Mouse (Mus musculus): ENCODE measurements around the gene Tsfm. TPM values are rescaled to one million over a fixed set of nuclear protein-coding genes. Genes with fewer than 3 reads are reported as not detected.

Gene Tsfm
- polyA plus RNA-seq, 1 experiment from 2014 or later: 84.5 TPM

DNA sequence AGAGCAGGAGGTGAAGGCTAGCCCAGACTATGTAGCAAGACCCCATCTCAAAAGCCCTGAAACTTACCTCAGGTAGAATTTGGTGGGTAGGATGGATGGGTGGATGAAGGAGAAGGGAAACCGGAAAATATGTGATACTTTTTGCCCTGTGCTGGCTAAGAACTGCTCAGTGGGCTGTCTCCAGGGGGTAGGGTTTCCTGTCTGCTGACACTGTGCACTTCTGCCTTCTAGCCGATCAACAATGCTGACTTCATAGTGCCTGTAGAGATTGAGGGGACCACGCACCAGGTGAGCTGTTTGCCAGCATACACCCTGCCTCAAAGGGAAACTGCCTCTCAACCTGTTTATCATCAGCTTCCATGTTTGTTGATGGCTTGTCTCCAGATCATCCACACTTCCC is 37.0 kb downstream of the Tsfm start:
- Histone ChIP-seq H3K4me3 (no peak overlapping the region), H3K4me2 (no peak overlapping the region), H3K4me1 (peaks cover 34% of the 10 kb centered on the region), H3K27ac (no peak overlapping the region), H3K9me3 (no peaks in the 10 kb centered on the region), H3K36me3 (peaks cover 72% of the 10 kb centered on the region), H3K27me3 (no peaks in the 10 kb centered on the region), H3K9ac (no peak overlapping the region)
- WGBS: 75% methylated on average over 3 of the region's 3 CpGs
- no peak for ATAC-seq (ENCODE audit: insufficient number of reproducible peaks, insufficient read depth, low FRiP score, low TSS enrichment, low read depth)

DNA sequence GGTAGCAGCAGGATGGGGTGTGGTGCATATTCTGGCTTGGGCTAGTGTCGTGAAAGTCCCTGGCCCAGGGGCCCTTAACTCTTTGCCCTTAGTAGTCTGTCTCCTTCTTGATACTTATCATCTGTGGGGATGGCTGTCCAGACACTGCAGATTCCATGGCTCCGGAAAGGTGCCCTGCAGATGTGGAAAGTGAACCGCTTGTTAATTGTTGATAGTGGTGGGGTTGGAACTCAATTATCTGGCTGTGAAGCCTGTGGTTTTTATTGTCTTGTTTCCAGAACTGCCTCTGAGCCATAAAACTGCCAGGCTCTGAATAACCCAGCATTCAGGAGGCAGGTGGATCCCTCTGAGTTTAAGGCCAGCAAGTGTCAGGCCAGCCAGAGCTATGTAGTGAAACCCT is 39.0 kb downstream of the Tsfm start:
- H3K9me3 ChIP-seq: no peaks in the 10 kb centered on the region
- ATAC-seq (ENCODE audit: insufficient number of reproducible peaks, insufficient read depth, low FRiP score, low TSS enrichment, low read depth): no peak
- H3K4me1 ChIP-seq: peaks cover 47% of the 10 kb centered on the region
- no peak overlapping the region for H3K27ac ChIP-seq
- no peak overlapping the region for H3K9ac ChIP-seq
- no peak overlapping the region for H3K4me3 ChIP-seq
- peaks cover 57% of the 10 kb centered on the region for H3K36me3 ChIP-seq
- no peak overlapping the region for H3K4me2 ChIP-seq
- WGBS: 76% methylated on average over 3 of the region's 3 CpGs
- no peaks in the 10 kb centered on the region for H3K27me3 ChIP-seq

DNA sequence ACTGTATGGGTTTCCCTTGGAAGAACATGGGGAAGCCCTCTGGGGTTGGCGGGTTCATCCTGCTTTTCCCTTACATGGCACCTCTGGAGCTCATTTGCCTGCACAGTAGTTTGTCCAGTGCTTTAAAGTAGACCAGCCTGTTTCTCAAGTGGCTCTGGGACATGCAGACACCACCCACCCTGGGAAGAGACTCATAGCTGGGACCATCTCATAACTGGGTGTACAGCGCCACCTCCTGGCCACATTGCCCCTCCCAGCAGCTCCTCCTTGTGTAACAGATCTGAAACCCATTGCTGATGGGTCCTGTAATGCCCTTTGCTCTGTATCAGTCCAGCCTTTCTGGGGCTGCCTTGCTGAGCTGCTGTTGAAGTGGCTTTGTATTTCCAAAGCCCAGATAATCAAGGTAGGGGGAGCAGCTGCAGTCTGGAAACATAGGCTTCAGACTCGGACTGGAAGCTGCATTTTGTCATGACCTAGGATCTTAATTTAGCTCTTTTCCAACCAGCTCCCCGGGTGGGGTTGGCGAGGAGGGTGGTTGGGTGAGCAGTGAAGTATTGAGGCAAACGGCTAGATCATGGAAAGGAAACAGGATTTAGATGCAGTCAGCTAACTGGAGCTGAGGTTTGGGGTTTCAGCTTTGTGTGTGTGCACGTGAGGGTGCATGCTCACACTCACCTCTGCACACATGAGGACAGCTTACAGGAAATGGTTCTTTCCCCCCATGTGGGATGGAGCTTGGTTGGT is 40.2 kb downstream of the Tsfm start:
- H3K4me2 ChIP-seq: no peak overlapping the region
- WGBS: 60% methylated on average over 7 of the region's 7 CpGs
- peaks cover 49% of the 10 kb centered on the region for H3K36me3 ChIP-seq
- peaks cover 59% of the 10 kb centered on the region for H3K4me1 ChIP-seq
- peak overlapping the region; percentile 40; the same call in 1 of the 2 replicates for H3K9ac ChIP-seq
- peak; percentile 54 for ATAC-seq (ENCODE audit: insufficient number of reproducible peaks, insufficient read depth, low FRiP score, low TSS enrichment, low read depth)
- no peak overlapping the region for H3K4me3 ChIP-seq
- H3K27ac ChIP-seq: peak overlapping the region; percentile 33; the same call in 1 of the 2 replicates
- H3K9me3 ChIP-seq: no peaks in the 10 kb centered on the region
- no peaks in the 10 kb centered on the region for H3K27me3 ChIP-seq

DNA sequence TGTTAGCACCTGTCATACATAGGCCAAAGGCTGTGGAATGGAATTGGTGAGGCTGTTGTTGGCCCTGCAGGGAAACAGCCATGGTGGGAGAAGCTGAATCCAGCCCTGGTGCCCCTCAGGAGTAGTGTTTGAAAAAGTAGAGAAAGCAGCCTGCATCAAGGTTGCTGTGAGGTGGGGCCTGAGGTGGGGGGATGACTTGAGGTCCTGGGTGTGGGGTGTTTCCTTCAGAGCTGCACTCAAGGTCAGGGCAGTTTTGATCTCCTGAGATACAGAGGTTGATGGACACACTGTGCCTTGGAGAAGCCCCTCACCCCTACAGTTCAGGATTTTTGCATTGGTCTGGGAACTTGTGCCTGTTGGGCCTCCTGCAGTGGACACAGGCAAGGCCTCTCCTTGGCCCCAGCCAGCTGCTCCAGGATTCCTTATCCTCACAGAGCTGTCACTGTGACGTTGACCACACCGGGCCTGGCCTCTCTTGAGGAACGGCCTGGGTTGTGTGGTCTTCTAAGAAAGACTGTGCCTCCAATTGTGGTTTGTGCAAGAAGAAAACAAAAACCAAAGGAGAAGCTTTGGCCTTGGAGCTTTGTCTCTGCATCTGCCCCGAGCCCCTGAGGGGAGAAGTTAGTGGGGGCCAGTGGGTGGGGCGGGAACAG is 42.0 kb downstream of the Tsfm start:
- H3K4me1 ChIP-seq: peaks cover 74% of the 10 kb centered on the region
- H3K9ac ChIP-seq: 0 out of 2 replicates have a peak overlapping the region, but pooled peaks have one; percentile 27
- ATAC-seq (ENCODE audit: insufficient number of reproducible peaks, insufficient read depth, low FRiP score, low TSS enrichment, low read depth): no peak
- H3K4me2 ChIP-seq: no peak overlapping the region
- peaks cover 35% of the 10 kb centered on the region for H3K36me3 ChIP-seq
- H3K27ac ChIP-seq: peak overlapping the region; percentile 74
- no peaks in the 10 kb centered on the region for H3K9me3 ChIP-seq
- H3K27me3 ChIP-seq: no peaks in the 10 kb centered on the region
- no peak overlapping the region for H3K4me3 ChIP-seq
- WGBS: 75% methylated on average over 5 of the region's 5 CpGs

DNA sequence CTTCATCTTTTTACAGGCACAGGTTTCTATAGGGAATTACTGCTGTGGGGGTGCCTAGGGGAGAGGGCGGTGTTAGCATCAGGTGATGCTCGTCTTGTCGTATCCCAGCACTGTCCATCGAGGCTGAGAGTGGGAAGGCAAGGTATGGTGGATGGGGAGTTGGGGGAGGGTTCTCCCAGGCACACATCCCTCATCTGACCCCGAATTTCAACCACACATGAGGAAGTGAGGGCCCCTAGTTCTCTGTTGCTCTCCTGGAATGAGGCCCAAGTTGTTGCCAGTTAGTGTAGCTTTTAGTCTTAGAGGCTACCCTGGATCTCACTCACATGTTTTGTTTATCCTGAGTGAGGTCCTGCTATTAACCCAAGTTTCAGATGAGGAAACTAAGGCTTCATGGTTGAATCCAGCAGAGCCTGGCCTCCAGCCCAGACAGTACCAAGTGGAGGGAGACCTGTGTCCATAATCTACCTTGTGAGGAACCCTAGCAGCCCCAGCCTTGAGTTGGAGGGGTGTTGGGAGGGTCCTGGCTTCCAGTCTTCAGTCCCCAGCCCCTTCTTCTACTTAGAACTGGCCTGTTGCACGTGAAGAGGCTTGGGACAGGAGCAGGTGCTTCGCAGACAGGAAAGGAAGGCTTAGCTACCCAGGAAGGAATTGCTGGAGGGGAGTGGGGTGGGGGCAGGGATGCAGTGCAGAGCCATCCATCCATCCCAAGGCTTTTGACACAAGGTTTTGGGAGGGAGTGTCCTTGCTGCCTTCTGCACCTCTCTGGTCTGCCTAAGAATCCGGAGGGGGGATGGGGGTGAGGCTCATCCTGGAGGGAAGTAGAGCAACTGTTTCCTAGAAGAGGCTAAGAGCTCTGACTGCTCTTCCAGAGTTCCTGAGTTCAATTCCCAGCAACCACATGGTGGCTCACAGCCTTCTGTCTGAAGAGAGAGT is 43.2 kb downstream of the Tsfm start:
- Histone ChIP-seq H3K27me3 (no peaks in the 10 kb centered on the region), H3K4me2 (peak overlapping the region; percentile 7), H3K36me3 (peaks cover 30% of the 10 kb centered on the region), H3K27ac (peak overlapping the region; percentile 74), H3K4me1 (peaks cover 86% of the 10 kb centered on the region), H3K9me3 (no peaks in the 10 kb centered on the region), H3K9ac (no peak overlapping the region), H3K4me3 (no peak overlapping the region)
- WGBS: 54% methylated on average over 8 of the region's 8 CpGs
- ATAC-seq (ENCODE audit: insufficient number of reproducible peaks, insufficient read depth, low FRiP score, low TSS enrichment, low read depth): no peak

DNA sequence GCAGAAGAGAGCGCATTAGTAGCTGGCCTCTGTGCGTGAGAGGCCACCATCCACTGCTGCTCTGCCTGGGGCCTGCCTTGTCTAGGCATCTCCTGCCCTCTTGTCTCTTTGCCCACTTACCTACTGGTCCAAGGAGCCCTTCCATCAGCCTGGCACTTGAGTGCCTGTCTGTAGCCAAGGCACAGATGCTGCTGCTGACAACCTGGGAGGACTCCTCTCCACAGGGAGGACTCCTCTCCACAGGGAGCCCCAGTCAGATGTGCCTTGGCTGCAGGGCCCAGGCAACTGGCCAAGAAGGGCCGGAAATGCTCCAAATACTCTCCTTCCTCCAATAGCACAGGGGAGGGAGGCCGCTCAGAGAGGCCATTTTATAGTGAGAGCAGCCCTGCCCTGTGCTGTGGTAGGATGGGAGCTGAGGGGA is 44.1 kb downstream of the Tsfm start:
- peaks cover 95% of the 10 kb centered on the region for H3K4me1 ChIP-seq
- peak overlapping the region; percentile 74 for H3K27ac ChIP-seq
- H3K9ac ChIP-seq: no peak overlapping the region; the same call in 1 of the 2 replicates
- H3K9me3 ChIP-seq: no peaks in the 10 kb centered on the region
- H3K27me3 ChIP-seq: no peaks in the 10 kb centered on the region
- H3K36me3 ChIP-seq: peaks cover 21% of the 10 kb centered on the region
- WGBS: 50% methylated on average over 4 of the region's 4 CpGs
- ATAC-seq (ENCODE audit: insufficient number of reproducible peaks, insufficient read depth, low FRiP score, low TSS enrichment, low read depth): 0 out of 2 replicates have a peak, but pooled peaks have one; percentile 27
- H3K4me2 ChIP-seq: peak overlapping the region; percentile 7; the same call in 1 of the 2 replicates
- H3K4me3 ChIP-seq: 0 out of 2 replicates have a peak overlapping the region, but pooled peaks have one; percentile 11

DNA sequence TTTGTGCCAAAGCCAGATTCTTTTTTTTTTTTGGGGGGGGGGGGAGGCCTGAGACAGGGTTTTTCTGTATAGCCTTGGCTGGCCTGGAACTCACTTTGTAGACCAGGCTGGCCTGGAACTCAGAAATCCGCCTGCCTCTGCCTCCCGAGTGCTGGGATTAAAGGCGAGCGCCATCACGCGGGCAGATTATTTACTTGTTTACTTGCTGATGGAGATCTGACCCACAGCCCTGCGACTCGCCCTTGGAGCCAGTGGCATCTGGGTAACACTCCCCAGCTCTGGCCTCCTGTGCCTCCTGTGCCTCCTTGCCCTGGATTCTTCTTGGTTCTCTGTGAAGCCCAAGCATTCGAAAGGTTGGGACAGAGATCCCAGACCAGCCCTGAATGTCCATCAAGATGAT is 45.1 kb downstream of the Tsfm start:
- Histone ChIP-seq H3K27me3 (no peaks in the 10 kb centered on the region), H3K9ac (no peak overlapping the region), H3K9me3 (no peaks in the 10 kb centered on the region), H3K27ac (peak overlapping the region; percentile 74; the same call in 1 of the 2 replicates), H3K4me1 (peaks cover 98% of the 10 kb centered on the region), H3K4me2 (peak overlapping the region; percentile 7; the same call in 1 of the 2 replicates), H3K36me3 (peaks cover 15% of the 10 kb centered on the region), H3K4me3 (no peak overlapping the region)
- ATAC-seq (ENCODE audit: insufficient number of reproducible peaks, insufficient read depth, low FRiP score, low TSS enrichment, low read depth): no peak
- WGBS: 95% methylated on average over 9 of the region's 9 CpGs

DNA sequence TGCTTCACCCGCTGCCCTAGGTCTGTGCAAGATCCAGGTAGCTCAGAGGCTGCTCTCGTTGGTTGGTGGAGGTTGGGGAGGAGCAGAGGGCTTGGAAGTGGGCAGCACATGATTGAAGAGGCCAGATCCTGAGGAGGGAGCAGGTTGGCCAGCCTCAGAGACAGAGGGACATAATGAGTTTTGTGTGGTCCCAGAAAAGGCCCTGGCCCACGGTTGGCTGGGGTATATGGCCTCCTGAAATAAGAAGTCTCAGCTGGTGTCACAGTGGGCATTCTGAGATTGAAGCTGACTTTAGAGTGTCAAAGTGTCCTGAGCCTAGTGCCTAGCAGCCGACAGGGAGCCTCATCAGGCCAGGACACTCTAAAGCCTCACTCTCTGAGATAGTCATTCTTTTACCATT is 45.5 kb downstream of the Tsfm start:
- WGBS: 79% methylated on average over 4 of the region's 4 CpGs
- peak overlapping the region; percentile 99 for H3K4me2 ChIP-seq
- H3K4me1 ChIP-seq: peaks cover 93% of the 10 kb centered on the region
- ATAC-seq (ENCODE audit: insufficient number of reproducible peaks, insufficient read depth, low FRiP score, low TSS enrichment, low read depth): no peak
- peaks cover 15% of the 10 kb centered on the region for H3K36me3 ChIP-seq
- H3K4me3 ChIP-seq: peak overlapping the region; percentile 8; the same call in 1 of the 2 replicates
- no peaks in the 10 kb centered on the region for H3K9me3 ChIP-seq
- no peaks in the 10 kb centered on the region for H3K27me3 ChIP-seq
- peak overlapping the region; percentile 61 for H3K27ac ChIP-seq
- 0 out of 2 replicates have a peak overlapping the region, but pooled peaks have one; percentile 47 for H3K9ac ChIP-seq

DNA sequence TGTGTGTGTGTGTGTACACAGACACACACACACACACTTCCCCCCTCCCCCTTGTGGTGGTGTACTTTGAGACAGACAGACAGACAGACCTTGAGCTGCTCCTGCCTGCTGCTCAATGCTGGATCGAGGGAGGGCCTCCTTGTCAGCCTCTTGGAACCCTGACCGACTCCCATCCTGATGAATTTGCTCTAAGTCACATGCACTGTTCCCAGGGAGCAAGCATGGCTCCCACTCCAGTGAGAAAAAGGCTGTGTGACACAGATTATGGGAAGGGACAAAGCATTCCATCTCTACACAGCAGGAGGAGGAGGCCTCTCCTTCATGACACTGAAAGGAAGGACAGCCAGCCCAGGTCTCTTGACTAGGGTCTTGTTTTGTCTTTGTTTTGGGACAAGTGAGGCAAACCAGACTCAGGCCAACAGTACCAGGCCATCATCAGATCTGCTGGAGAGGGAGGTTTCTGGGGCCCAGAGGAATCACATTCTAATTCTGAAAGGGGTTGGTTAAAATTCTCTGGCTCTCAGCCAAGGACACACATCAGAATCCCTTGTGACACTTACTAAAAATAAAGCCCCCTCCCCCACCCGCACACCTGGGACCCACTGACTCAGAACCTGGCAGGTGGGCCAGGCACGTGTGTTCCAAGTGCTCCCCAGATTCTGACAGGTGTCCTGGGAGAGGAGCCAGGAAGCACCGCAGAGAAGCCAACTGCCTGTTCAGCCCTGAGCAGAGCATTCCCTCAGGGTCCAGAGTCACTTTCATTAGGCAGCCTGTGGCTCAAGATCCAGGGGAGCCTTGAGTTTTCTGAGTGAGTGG is 46.2 kb downstream of the Tsfm start:
- H3K4me2 ChIP-seq: peak overlapping the region; percentile 99
- 45% methylated on average over 5 of the region's 5 CpGs for WGBS
- no peak for ATAC-seq (ENCODE audit: insufficient number of reproducible peaks, insufficient read depth, low FRiP score, low TSS enrichment, low read depth)
- peak overlapping the region; percentile 8 for H3K4me3 ChIP-seq
- H3K27me3 ChIP-seq: no peaks in the 10 kb centered on the region
- H3K4me1 ChIP-seq: peaks cover 87% of the 10 kb centered on the region
- peak overlapping the region; percentile 47 for H3K9ac ChIP-seq
- peak overlapping the region; percentile 61 for H3K27ac ChIP-seq
- H3K9me3 ChIP-seq: no peaks in the 10 kb centered on the region
- H3K36me3 ChIP-seq: peaks cover 15% of the 10 kb centered on the region

DNA sequence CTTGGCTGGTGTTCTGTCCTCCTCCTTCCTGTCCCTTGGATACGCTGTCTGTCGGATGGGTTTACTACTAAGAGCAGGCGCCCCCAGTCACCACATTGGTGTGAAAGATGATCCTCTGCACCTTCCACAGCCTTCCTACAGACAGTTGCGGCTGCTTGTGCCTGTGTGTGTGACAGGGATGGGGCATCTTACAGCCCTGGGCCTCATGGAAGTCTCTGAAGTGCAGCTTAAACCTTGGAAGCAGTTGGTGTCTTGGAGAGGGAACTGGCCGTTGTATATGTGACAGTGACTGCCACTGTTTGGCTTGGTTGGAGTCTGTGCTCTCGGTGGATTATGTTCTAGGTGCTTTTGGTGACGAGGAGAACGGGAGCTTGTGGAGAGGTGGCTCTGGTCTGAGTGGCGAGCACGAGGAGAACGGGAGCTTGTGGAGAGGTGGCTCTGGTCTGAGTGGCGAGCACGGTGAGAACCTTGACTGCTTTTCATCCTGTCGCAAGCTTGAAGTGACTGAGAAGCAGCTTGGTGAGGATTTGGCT is 47.4 kb downstream of the Tsfm start:
- Histone ChIP-seq H3K4me1 (peaks cover 77% of the 10 kb centered on the region), H3K4me2 (peak overlapping the region; percentile 99), H3K27me3 (no peaks in the 10 kb centered on the region), H3K9me3 (no peaks in the 10 kb centered on the region), H3K9ac (peak overlapping the region; percentile 99), H3K36me3 (peaks cover 11% of the 10 kb centered on the region; the same call in 1 of the 2 replicates), H3K4me3 (peak overlapping the region; percentile 95), H3K27ac (peak overlapping the region; percentile 44; the same call in 1 of the 2 replicates)
- ATAC-seq (ENCODE audit: insufficient number of reproducible peaks, insufficient read depth, low FRiP score, low TSS enrichment, low read depth): no peak
- 49% methylated on average over 14 of the region's 14 CpGs for WGBS
